Mouse (Mus musculus) ES-E14 (cell line): ENCODE data around the gene Ssr1.

Experiments
- HCFC1 ChIP-seq: IDR thresholded peaks from 2 replicates; pipeline ENCODE4 v1.6.1; 2012; ENCODE audit warnings: low read length, inconsistent platforms, borderline replicate concordance; ENCODE audit not compliant: insufficient read depth
- ZC3H11A ChIP-seq: IDR thresholded peaks from 2 replicates; pipeline ENCODE4 v1.6.1; 2012; ENCODE audit warnings: low read depth, mild to moderate bottlenecking, inconsistent platforms, low read length, borderline replicate concordance
- ZNF384 ChIP-seq: IDR thresholded peaks from 2 replicates; pipeline ENCODE4 v1.6.1; 2012; ENCODE audit warnings: low read depth, low read length, inconsistent platforms

DNA sequence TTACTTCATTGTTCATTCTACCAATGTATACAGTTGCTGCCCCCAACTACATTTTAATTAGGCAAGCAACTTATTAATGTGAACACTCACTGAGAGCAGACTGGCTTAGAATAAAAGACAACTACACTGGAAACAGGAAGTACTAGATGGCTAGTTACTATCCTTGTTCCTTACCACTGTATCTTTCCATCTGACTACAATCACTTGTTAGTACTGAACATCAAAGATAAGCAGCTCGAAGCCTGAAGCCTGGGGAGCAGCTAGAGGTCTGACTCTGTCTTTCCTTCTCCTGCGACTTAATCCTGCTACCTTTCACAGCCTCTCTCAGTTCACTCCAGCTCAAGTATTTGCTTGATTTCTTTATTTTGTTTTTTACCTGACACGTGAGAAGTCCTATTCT, 24.8 kb upstream of the Ssr1 start:
- TF ChIP-seq ZNF384 (no peak), ZC3H11A (no peak), HCFC1 (no peak)
